Mouse (Mus musculus) hindbrain, postnatal 0 days (tissue): ENCODE data around the gene Glcci1. TPM values are rescaled to one million over a fixed set of nuclear protein-coding genes. Genes with fewer than 3 reads are reported as not detected.

Experiments
- ATAC-seq: fragments of 200-750 bp; cut with Nextera tagmentation; 2 replicates; pipeline ENCODE4 v1.8.0; 2017; ENCODE audit warnings: mild to moderate bottlenecking, moderate TSS enrichment, moderate library complexity
- DNase-seq: peaks from one replicate; pipeline ENCODE4 v3.0.0-alpha.2; 2015; ENCODE audit warnings: low spot score
- H3K27ac ChIP-seq: fragments of 300-500 bp; sonication (generic); 2 replicates; pipeline ENCODE4 v1.5.1; 2014; ENCODE audit warnings: mild to moderate bottlenecking
- H3K27me3 ChIP-seq: fragments of 300-500 bp; sonication (generic); 2 replicates; pipeline ENCODE4 v1.6.1; 2014; ENCODE audit warnings: low read length, mixed read lengths; ENCODE audit not compliant: insufficient read depth
- H3K36me3 ChIP-seq: fragments of 300-500 bp; sonication (generic); 2 replicates; pipeline ENCODE4 v1.6.1; 2014; ENCODE audit warnings: low read length, mixed read lengths; ENCODE audit not compliant: insufficient read depth
- H3K4me1 ChIP-seq: fragments of 300-500 bp; sonication (generic); 2 replicates; pipeline ENCODE4 v1.6.1; 2014; ENCODE audit warnings: antibody characterized with exemption, low read length, mixed read lengths; ENCODE audit not compliant: insufficient read depth
- H3K4me2 ChIP-seq: fragments of 300-500 bp; sonication (generic); 2 replicates; pipeline ENCODE4 v1.6.1; 2014; ENCODE audit warnings: low read depth, mild to moderate bottlenecking, low read length, moderate library complexity, mixed read lengths
- H3K4me3 ChIP-seq: fragments of 300-500 bp; sonication (generic); 2 replicates; pipeline ENCODE4 v1.5.1; 2014; ENCODE audit warnings: low read length
- H3K9ac ChIP-seq: fragments of 300-500 bp; sonication (generic); replicated peaks from 2 replicates; pipeline ENCODE4 v1.6.1; 2014; ENCODE audit warnings: mild to moderate bottlenecking, low read length, moderate library complexity, mixed read lengths
- H3K9me3 ChIP-seq: fragments of 300-500 bp; sonication (generic); 2 replicates; pipeline ENCODE4 v1.6.1; 2016; ENCODE audit warnings: low read length, mixed read lengths
- CTCF ChIP-seq: IDR thresholded peaks from 2 replicates; pipeline ENCODE4 v1.5.1; 2016; ENCODE audit warnings: antibody characterized with exemption, control low read depth, low read depth
- WGBS: fragments of 180-500 bp; shearing (Covaris S2); extraction: QIAGEN DNeasy Blood & Tissue Kit; methylation state at CpG from one replicate; pipeline ENCODE4 v1.1.7; 2014; 5-methylcytosine and 5-hydroxymethylcytosine counted together
- polyA plus RNA-seq: library from polyadenylated mRNA; unstranded; fragments of >200 nt; fragmentation: Nextera tagmentation; extraction: Ambion mirVana; gene quantifications from 2 replicates; pipeline ENCODE4 v1.2.1, GENCODE M21; 2015
- total RNA-seq: library from RNA; depleted of rRNA; stranded (reverse); fragments of >200 nt; gene quantifications from 2 replicates; pipeline ENCODE4 v1.2.3, GENCODE M21; 2014

Gene Glcci1
- total and polyA plus RNA-seq, 2 experiments from 2014 or later: 5.8 to 23.1 TPM

GRCm38 (mm10) chr6:8644703-8645102 lies 135.3 kb downstream of the Glcci1 start:
- H3K9ac ChIP-seq: no peak overlapping the region
- H3K27me3 ChIP-seq: no peaks in the 10 kb centered on the region
- TF ChIP-seq CTCF: no peak
- no peak overlapping the region for H3K27ac ChIP-seq
- ATAC-seq (no peak), DNase-seq (no peak)
- H3K4me1 ChIP-seq: no peaks in the 10 kb centered on the region
- H3K4me2 ChIP-seq: no peak overlapping the region
- no peaks in the 10 kb centered on the region for H3K36me3 ChIP-seq
- WGBS: 88% methylated on average over 10 of the region's 10 CpGs
- no peaks in the 10 kb centered on the region for H3K9me3 ChIP-seq
- no peak overlapping the region for H3K4me3 ChIP-seq

- Histone ChIP-seq H3K4me3 (no peak overlapping the region), H3K36me3 (no peaks in the 10 kb centered on the region; the same call in 1 of the 2 replicates), H3K4me2 (no peak overlapping the region), H3K27me3 (no peaks in the 10 kb centered on the region), H3K9me3 (no peaks in the 10 kb centered on the region), H3K9ac (no peak overlapping the region), H3K27ac (no peak overlapping the region), H3K4me1 (no peaks in the 10 kb centered on the region)
- no peak for ATAC-seq
- TF ChIP-seq CTCF: no peak
- WGBS: 38% methylated on average over 2 of the region's 2 CpGs
- no peak for DNase-seq
These were observed 136.3 kb downstream of the Glcci1 start for GRCm38 (mm10) chr6:8645708-8646107.
